Mouse (Mus musculus) stomach, embryonic 15.5 days (tissue): ENCODE measurements at regions not wholly inside any gene's neighbourhood (a gene's known extent, or its start where the extent isn't known, plus 50 kb on each side); places are given as distances from the start of the nearest gene placed in this dataset.

Experiments
- ATAC-seq: fragments of 200-750 bp; cut with Nextera tagmentation; 2 replicates; pipeline ENCODE4 v1.8.0; 2017; ENCODE audit warnings: low read depth, moderate number of reproducible peaks, moderate TSS enrichment; ENCODE audit not compliant: insufficient read depth, low FRiP score
- H3K27ac ChIP-seq: fragments of 300-500 bp; sonication (generic); 2 replicates; pipeline ENCODE4 v1.5.1; 2015; ENCODE audit warnings: mild to moderate bottlenecking, inconsistent platforms
- H3K27me3 ChIP-seq: fragments of 300-500 bp; sonication (generic); replicated peaks from 2 replicates; pipeline ENCODE4 v1.6.1; 2015; ENCODE audit warnings: inconsistent platforms
- H3K36me3 ChIP-seq: fragments of 300-500 bp; sonication (generic); 2 replicates; pipeline ENCODE4 v1.6.1; 2015; ENCODE audit warnings: inconsistent platforms
- H3K4me1 ChIP-seq: fragments of 300-500 bp; sonication (generic); 2 replicates; pipeline ENCODE4 v1.6.1; 2015; ENCODE audit warnings: inconsistent platforms
- H3K4me2 ChIP-seq: fragments of 300-500 bp; sonication (generic); 2 replicates; pipeline ENCODE4 v1.6.1; 2015; ENCODE audit warnings: mild to moderate bottlenecking, inconsistent platforms
- H3K4me3 ChIP-seq: fragments of 300-500 bp; sonication (generic); replicated peaks from 2 replicates; pipeline ENCODE4 v1.5.1; 2015; ENCODE audit warnings: inconsistent platforms
- H3K9ac ChIP-seq: fragments of 300-500 bp; sonication (generic); 2 replicates; pipeline ENCODE4 v1.6.1; 2015; ENCODE audit warnings: inconsistent platforms
- H3K9me3 ChIP-seq: fragments of 300-500 bp; sonication (generic); 2 replicates; pipeline ENCODE4 v1.6.1; 2016; ENCODE audit warnings: inconsistent platforms
- WGBS: fragments of 180-500 bp; shearing (Covaris S2); methylation state at CpG from one replicate; pipeline ENCODE4 v1.1.7; 2015; 5-methylcytosine and 5-hydroxymethylcytosine counted together

DNA sequence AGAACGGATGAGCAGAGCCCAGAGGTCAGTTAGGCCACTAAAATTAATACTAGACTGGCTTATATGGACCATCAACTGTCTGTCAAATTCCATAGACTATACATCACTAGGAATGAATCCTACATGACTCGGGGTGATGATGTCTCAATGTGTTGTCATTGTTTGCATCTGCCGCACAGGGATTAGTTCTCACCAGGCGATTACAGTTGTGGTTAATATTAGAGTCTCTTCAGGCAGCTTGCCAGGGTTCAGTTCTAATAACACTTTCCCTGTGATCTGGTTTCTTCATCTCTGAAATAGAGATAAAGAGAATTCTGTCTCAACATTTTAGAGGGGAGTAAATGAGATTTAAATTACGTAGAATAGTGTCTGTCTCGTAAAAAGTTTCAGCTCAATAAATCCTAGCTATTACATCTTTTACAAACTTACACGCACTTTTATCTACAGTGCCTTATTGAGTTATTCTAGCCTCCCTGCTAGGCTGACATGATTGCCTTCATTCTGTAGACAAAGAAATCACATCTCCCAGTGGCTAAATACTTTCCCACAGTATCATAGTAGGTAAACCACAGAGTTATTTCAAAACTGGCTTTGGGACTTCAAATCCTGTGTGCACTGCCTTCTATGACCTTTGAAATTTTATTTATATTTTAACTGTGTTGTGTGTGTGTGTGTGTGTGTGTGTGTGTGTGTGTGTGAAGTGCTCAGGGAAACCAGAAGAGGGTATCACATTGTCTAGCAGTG, 148.0 kb upstream of the 4933402D24Rik start:
- Histone ChIP-seq H3K9ac (no peak overlapping the region), H3K4me1 (no peaks in the 10 kb centered on the region), H3K36me3 (no peaks in the 10 kb centered on the region), H3K4me3 (no peak overlapping the region), H3K27ac (no peak overlapping the region), H3K27me3 (no peaks in the 10 kb centered on the region), H3K4me2 (no peak overlapping the region), H3K9me3 (no peaks in the 10 kb centered on the region)
- 78% methylated on average over 7 of the region's 7 CpGs for WGBS
- no peak for ATAC-seq

DNA sequence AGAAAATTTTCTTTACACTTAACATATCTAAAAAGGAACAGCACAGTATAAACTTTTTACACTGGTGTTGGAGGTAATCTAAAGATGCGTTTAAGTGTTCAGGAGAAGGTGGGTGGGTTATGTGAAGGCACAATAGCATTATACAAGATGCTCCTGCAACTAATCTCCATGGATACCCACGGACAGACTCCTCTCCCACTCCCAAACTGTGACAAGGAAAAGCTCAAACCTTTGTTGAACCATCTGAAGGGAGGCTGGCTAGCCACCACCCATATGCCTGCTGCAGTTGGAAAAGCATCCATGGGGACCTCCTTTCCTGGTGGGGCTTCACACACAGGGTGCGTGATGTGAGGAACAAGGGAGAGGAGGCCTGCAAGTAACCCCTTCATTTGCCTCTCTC, 141.7 kb upstream of the 4933402D24Rik start:
- 81% methylated on average over 3 of the region's 3 CpGs for WGBS
- no peak for ATAC-seq
- no peak overlapping the region for H3K27ac ChIP-seq
- no peak overlapping the region for H3K9ac ChIP-seq
- no peaks in the 10 kb centered on the region for H3K4me1 ChIP-seq
- H3K4me2 ChIP-seq: no peak overlapping the region
- no peaks in the 10 kb centered on the region for H3K36me3 ChIP-seq
- H3K27me3 ChIP-seq: no peaks in the 10 kb centered on the region
- H3K9me3 ChIP-seq: no peaks in the 10 kb centered on the region
- no peak overlapping the region for H3K4me3 ChIP-seq

DNA sequence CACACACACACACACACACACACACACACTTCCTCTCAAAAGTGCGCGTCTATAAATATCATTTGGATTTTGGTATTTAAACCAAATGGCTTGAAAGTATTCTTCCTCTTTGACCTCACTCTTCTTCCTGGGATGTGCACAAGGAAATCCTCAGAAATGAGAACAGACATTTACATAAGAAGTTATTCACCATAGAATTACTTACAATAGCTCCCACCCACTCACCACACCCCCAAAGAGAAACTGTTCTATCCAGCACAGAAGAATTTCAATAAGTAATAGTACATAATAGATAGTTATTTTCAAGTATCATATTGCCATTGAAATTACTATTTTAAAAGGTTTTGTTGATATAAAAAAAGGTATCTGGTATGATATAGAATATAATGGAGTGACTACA, 140.1 kb upstream of the 4933402D24Rik start:
- ATAC-seq: no peak
- WGBS: 89% methylated on average over 2 of the region's 2 CpGs
- Histone ChIP-seq H3K9me3 (no peaks in the 10 kb centered on the region), H3K4me3 (no peak overlapping the region), H3K4me1 (no peaks in the 10 kb centered on the region), H3K36me3 (no peaks in the 10 kb centered on the region), H3K9ac (no peak overlapping the region), H3K27ac (no peak overlapping the region), H3K4me2 (no peak overlapping the region), H3K27me3 (no peaks in the 10 kb centered on the region)

DNA sequence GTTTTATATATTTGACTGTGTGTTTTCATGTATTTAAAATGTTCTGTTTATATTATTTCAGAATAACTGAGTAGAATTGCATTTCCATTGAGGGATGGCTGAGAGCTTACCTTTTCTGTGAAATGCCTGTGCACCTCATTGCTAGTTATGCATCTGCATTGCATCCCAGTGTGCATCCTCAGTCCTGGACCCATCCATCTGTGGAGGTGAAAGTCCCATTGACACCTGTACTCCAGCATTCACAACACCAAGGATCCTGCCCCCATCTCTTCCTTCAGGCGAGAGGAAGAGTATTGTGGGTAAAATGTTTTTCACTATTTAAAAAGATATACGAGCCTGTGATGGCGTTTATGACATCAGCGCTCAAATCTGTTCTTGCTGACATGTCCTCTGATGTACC, 134.6 kb upstream of the 4933402D24Rik start:
- no peak for ATAC-seq
- WGBS: 75% methylated on average over 4 of the region's 4 CpGs
- Histone ChIP-seq H3K27me3 (no peaks in the 10 kb centered on the region), H3K36me3 (no peaks in the 10 kb centered on the region), H3K4me1 (no peaks in the 10 kb centered on the region), H3K9ac (no peak overlapping the region), H3K9me3 (no peaks in the 10 kb centered on the region), H3K4me3 (no peak overlapping the region), H3K4me2 (no peak overlapping the region), H3K27ac (no peak overlapping the region)

DNA sequence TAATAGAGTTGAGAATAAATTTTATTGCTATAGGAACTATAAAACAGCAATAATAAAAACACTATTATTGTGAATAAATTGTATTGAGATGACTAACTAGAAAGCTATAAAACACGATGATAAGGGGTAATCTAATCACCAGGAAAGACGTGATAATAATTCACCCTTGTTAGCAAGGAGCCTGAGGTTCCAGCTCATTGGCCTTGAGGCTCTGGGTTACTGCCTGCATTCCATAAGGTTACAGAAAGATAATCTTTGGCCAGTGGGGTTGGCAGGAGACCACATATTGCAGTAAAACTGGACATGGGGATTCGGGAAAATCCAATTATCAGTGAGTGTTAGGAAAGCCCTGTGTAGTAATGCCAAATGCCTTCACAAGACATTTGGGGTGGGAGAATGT, 134.1 kb upstream of the 4933402D24Rik start:
- Histone ChIP-seq H3K4me2 (no peak overlapping the region), H3K9ac (no peak overlapping the region), H3K4me3 (no peak overlapping the region), H3K9me3 (no peaks in the 10 kb centered on the region), H3K36me3 (no peaks in the 10 kb centered on the region), H3K27ac (no peak overlapping the region), H3K27me3 (no peaks in the 10 kb centered on the region), H3K4me1 (no peaks in the 10 kb centered on the region)
- ATAC-seq: no peak
- 56% methylated on average over 3 of the region's 3 CpGs for WGBS

DNA sequence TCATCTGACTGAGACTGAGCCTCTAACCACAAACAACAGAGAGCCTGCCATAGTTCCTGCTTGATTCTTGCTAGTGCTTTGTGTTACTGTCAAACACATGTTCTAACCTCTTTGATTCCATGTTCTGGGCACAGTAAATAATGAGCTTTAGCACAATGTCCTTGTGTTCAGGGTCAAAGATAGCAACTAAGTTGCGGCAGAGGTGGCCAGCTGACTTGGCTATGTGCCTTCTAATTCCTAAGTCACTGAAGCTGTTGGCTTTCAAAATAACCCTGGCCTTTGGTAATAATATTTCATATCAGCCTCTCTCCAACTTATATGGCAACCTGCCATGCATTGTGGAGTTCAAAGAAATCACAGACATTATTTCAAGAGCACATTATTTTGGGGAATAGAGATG, 133.3 kb upstream of the 4933402D24Rik start:
- 47% methylated on average over 1 of the region's 1 CpGs for WGBS
- H3K36me3 ChIP-seq: no peaks in the 10 kb centered on the region
- H3K4me1 ChIP-seq: no peaks in the 10 kb centered on the region
- ATAC-seq: no peak
- no peak overlapping the region for H3K27ac ChIP-seq
- H3K9me3 ChIP-seq: no peaks in the 10 kb centered on the region
- no peak overlapping the region for H3K4me2 ChIP-seq
- no peak overlapping the region for H3K9ac ChIP-seq
- no peaks in the 10 kb centered on the region for H3K27me3 ChIP-seq
- no peak overlapping the region for H3K4me3 ChIP-seq

DNA sequence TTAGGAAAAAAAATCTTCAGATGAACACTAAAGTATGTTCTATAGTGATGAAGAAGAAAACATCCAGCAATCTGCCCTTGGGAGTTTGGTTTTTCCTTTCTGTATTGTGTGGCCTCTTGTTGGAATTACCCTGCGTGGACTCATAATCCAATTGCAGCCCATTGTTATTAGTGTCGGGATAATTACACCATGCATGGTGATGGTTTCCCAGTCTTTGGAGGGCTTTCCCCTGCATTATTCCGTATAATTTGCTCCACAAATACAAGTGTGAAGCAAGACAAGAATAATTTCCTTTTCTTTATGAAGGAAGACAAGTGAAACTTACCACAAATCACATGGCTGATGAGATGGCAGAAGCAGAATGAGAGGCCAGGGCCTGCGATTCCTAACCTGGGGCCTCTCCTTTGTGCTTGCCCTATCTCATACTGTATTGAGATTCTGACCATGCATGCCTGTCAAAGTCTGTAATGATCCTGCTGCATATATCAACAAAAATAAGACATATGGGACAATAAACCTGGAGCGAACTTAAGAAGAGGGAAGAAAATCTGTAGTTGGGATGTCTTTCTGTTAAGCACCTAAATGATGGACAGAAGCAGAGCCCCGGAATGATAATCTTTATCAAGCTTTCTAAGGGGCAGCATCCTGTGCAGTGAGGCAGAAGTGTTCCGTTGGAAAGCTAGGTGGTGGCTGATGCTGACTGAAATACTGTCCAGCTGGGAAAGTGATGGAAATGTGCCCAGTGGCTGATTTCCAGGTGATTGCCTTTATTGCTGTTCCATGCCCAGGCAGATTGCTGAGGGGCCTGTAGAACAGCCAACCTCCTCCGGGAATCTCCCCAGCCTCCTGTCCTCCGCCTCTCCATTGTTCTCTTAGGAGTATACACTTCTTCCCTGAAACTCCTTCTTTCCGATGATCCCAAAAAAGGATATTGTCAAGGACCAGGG, 130.8 kb upstream of the 4933402D24Rik start:
- H3K4me2 ChIP-seq: no peak overlapping the region
- H3K36me3 ChIP-seq: no peaks in the 10 kb centered on the region
- no peaks in the 10 kb centered on the region for H3K4me1 ChIP-seq
- H3K4me3 ChIP-seq: no peak overlapping the region
- no peaks in the 10 kb centered on the region for H3K27me3 ChIP-seq
- no peak overlapping the region for H3K9ac ChIP-seq
- no peak for ATAC-seq
- no peaks in the 10 kb centered on the region for H3K9me3 ChIP-seq
- 86% methylated on average over 10 of the region's 10 CpGs for WGBS
- H3K27ac ChIP-seq: no peak overlapping the region

DNA sequence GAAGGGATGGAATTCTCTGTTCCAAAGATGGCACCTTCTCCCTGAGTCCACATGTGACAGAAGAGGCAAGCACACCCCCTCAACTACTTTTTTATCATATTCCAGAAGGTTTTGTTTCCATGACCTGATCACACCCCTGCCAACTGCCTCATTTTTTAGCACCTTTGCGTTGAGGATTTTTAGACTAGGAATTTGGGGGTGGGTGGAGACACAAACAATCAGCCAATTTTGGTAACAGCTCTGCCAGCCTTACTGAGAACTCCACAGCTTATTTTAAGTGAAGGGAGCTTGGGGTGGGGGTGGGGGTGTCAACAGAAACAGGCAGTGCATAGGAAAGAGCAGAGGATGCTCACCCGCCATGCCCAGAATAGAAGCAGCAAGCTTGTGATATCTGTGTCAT, 129.7 kb upstream of the 4933402D24Rik start:
- H3K9ac ChIP-seq: no peak overlapping the region
- no peak overlapping the region for H3K27ac ChIP-seq
- H3K4me2 ChIP-seq: no peak overlapping the region
- no peaks in the 10 kb centered on the region for H3K27me3 ChIP-seq
- no peaks in the 10 kb centered on the region for H3K9me3 ChIP-seq
- H3K36me3 ChIP-seq: no peaks in the 10 kb centered on the region
- WGBS: 81% methylated on average over 2 of the region's 2 CpGs
- no peak overlapping the region for H3K4me3 ChIP-seq
- ATAC-seq: no peak
- no peaks in the 10 kb centered on the region for H3K4me1 ChIP-seq

DNA sequence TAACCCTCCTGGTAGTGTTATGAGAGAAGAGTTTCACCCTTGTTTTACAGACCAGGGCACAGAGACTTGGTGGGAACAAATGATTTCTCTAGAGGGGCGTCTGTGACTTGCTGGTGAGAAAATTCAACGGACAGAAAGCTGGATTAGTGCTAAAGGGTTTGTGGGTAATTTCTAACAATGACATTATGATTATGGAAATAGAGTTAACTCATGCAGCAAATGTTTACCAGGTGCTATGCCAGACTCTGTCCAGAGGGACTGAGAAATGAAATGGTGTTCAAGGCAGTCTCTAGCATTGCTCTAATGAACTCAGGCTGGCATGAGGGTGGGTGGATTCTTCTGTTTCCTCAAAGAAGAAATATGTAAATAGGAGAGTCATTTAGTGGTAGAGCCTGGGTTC, 128.5 kb upstream of the 4933402D24Rik start:
- no peak for ATAC-seq
- no peaks in the 10 kb centered on the region for H3K27me3 ChIP-seq
- H3K9ac ChIP-seq: no peak overlapping the region
- WGBS: 71% methylated on average over 2 of the region's 2 CpGs
- H3K36me3 ChIP-seq: no peaks in the 10 kb centered on the region
- no peak overlapping the region for H3K4me2 ChIP-seq
- no peaks in the 10 kb centered on the region for H3K4me1 ChIP-seq
- no peaks in the 10 kb centered on the region for H3K9me3 ChIP-seq
- H3K4me3 ChIP-seq: no peak overlapping the region
- no peak overlapping the region for H3K27ac ChIP-seq

DNA sequence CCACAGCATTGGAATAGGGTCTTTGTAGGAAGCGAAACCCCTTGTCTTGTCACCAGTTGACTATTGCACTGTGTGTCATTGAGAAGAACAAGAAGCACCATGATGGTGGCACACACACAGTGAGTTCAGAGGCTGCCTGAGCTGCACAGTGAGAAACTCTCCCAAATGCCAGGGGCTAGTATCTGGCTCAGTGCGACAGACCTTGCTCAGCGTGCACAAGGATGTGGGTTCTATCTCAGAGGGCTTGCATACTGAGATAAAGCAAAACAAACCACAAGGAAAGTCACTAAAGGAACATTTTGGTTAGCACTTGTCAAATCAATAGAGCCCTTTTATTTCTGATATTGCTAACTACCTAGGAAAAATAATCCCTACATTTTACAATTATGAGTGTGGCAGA, 110.5 kb upstream of the 4933402D24Rik start:
- Histone ChIP-seq H3K27ac (no peak overlapping the region), H3K27me3 (no peaks in the 10 kb centered on the region), H3K9me3 (no peaks in the 10 kb centered on the region), H3K9ac (no peak overlapping the region), H3K4me3 (no peak overlapping the region), H3K4me1 (no peaks in the 10 kb centered on the region), H3K4me2 (no peak overlapping the region), H3K36me3 (no peaks in the 10 kb centered on the region)
- ATAC-seq: no peak
- 78% methylated on average over 3 of the region's 3 CpGs for WGBS

DNA sequence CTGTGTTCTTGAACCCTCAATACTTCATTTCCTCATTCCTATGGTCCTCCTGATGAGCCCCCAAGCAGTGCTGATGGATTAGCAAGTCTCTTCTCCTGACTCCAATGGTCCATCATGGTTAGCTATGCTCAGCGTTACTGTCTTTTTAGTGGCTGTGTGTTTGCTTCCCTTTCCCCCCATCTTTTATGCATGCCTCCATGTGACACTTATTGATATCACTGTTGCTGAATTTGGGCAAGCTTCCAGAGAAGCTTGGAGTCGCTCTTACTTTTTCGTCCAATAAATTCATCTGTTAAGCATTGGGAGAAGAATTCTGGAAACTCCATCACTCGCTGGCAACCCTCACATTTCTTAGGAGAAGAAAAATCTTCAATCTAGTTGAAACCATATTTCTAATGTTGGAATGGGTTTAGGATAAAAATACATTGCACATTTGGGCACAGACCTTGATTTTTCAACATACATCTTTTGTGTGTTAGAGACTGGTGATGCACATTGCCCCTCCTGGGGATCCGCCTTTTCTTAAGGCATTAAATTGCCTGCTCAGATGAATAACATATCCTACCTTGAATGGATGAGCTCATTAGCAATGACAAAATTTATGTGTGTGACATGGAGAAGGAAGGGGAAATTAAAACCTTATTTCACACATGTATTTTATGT, 107.7 kb upstream of the 4933402D24Rik start:
- no peak overlapping the region for H3K27ac ChIP-seq
- H3K36me3 ChIP-seq: no peaks in the 10 kb centered on the region
- H3K4me1 ChIP-seq: no peaks in the 10 kb centered on the region
- ATAC-seq: no peak
- WGBS: 66% methylated on average over 5 of the region's 5 CpGs
- H3K9me3 ChIP-seq: no peaks in the 10 kb centered on the region
- H3K9ac ChIP-seq: no peak overlapping the region
- no peak overlapping the region for H3K4me3 ChIP-seq
- no peak overlapping the region for H3K4me2 ChIP-seq
- no peaks in the 10 kb centered on the region for H3K27me3 ChIP-seq
